Mouse (Mus musculus) spleen, adult 2 months (tissue): ENCODE results near the gene 6030408B16Rik.

Experiments used
- CTCF ChIP-seq: fragments of 200-500 bp; IDR thresholded peaks from 2 replicates; pipeline ENCODE4 v1.5.1; 2011; ENCODE audit warnings: mild to moderate bottlenecking, inconsistent platforms; ENCODE audit not compliant: insufficient read depth, insufficient read length, insufficient replicate concordance; ENCODE audit errors: extremely low read depth
- POLR2A ChIP-seq: fragments of 200-500 bp; IDR thresholded peaks from 2 replicates; pipeline ENCODE4 v1.6.1; 2011; ENCODE audit warnings: low read depth, low read length, inconsistent platforms

- no peak for TF ChIP-seq CTCF
- TF ChIP-seq POLR2A = no peak
Measured at GRCm38 (mm10) chr15:101296091-101296490, 3.1 kb downstream of the 6030408B16Rik start.
